Mouse (Mus musculus): Measurements from ENCODE around the gene Frmd4a. TPM values are rescaled to one million over a fixed set of nuclear protein-coding genes. Genes with fewer than 3 reads are reported as not detected.
A peak's percentile ranks its signal among the peaks of the same experiment; 100 is the strongest.

Gene Frmd4a
- 67.3 and 106 TPM in 2 replicates for polyA plus RNA-seq (2012; rRNA removed)

GRCm38 (mm10) chr2:4017528-4018288, at the start of gene Frmd4a:
Frmd4a (plus strand) TSS chr2:4017717.
- DNase-seq (ENCODE audit: low read depth), result peak; percentile 42
- no peak for TF ChIP-seq POLR2A (IDR thresholded peaks at IDR 0.05; ENCODE audit: borderline replicate concordance, extremely low read depth, insufficient read depth, insufficient read length, poor library complexity, severe bottlenecking)
- TF ChIP-seq CTCF (IDR thresholded peaks at IDR 0.05; ENCODE audit: borderline replicate concordance, extremely low read depth, insufficient read depth, insufficient read length), result no peak

GRCm38 (mm10) chr2:3988876-3989275, 28.6 kb upstream of the Frmd4a start:
- no peak for TF ChIP-seq CTCF (IDR thresholded peaks at IDR 0.05; ENCODE audit: borderline replicate concordance, extremely low read depth, insufficient read depth, insufficient read length)
- no peak for TF ChIP-seq POLR2A (IDR thresholded peaks at IDR 0.05; ENCODE audit: borderline replicate concordance, extremely low read depth, insufficient read depth, insufficient read length, poor library complexity, severe bottlenecking)
- DNase-seq (ENCODE audit: low read depth), result no peak

DNA sequence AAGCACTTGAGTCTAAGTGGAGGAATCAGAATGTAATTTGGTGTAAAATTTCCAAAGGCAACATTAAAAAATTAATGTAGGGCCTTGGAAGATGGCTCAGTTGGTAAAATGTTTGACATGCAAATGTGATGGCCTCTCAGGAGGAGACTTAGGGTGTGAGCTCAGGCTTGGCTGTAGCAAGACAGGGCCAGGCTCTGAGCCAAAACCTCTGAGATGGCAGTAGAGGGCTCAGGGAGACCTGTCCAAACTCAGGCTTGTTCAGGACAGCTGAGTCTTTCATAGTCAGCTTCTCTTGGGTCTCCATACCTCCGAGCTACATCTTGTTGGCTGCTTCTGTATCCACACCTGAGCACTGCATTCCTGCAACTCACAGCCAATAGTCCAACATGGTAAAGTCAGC, 27.1 kb upstream of the Frmd4a start:
- TF ChIP-seq POLR2A (IDR thresholded peaks at IDR 0.05; ENCODE audit: borderline replicate concordance, extremely low read depth, insufficient read depth, insufficient read length, poor library complexity, severe bottlenecking), result no peak
- no peak for TF ChIP-seq CTCF (IDR thresholded peaks at IDR 0.05; ENCODE audit: borderline replicate concordance, extremely low read depth, insufficient read depth, insufficient read length)
- DNase-seq (ENCODE audit: low read depth), result no peak

- TF ChIP-seq CTCF (IDR thresholded peaks at IDR 0.05; ENCODE audit: borderline replicate concordance, extremely low read depth, insufficient read depth, insufficient read length), result no peak
- TF ChIP-seq POLR2A (IDR thresholded peaks at IDR 0.05; ENCODE audit: borderline replicate concordance, extremely low read depth, insufficient read depth, insufficient read length, poor library complexity, severe bottlenecking), result no peak
- DNase-seq (ENCODE audit: low read depth), result peak; percentile 76
Measured at GRCm38 (mm10) chr2:4018431-4018876, 937 bp downstream of the Frmd4a start.

DNA sequence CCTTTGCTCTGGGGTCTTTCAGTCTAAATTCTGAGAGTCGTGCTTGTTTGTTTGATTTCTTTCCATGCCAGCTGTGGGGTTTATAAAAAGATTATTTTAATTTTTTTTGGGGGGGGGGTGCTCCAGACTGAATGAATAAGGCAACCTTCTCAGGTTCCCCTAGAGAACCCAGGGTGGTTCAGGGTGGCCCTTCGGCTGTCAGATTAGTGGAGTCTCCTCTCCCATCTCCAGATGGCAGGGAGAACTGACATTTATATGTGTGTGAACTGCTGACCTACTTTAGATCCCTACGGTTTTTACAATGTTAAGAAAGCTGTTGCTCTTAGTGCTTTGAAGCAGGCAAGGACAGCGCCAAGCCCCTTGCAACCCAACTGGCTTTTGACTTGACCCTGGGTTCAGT, 1.4 kb downstream of the Frmd4a start:
- no peak for DNase-seq (ENCODE audit: low read depth)
- TF ChIP-seq CTCF (IDR thresholded peaks at IDR 0.05; ENCODE audit: borderline replicate concordance, extremely low read depth, insufficient read depth, insufficient read length) (no peak), POLR2A (IDR thresholded peaks at IDR 0.05; ENCODE audit: borderline replicate concordance, extremely low read depth, insufficient read depth, insufficient read length, poor library complexity, severe bottlenecking) (no peak)

DNA sequence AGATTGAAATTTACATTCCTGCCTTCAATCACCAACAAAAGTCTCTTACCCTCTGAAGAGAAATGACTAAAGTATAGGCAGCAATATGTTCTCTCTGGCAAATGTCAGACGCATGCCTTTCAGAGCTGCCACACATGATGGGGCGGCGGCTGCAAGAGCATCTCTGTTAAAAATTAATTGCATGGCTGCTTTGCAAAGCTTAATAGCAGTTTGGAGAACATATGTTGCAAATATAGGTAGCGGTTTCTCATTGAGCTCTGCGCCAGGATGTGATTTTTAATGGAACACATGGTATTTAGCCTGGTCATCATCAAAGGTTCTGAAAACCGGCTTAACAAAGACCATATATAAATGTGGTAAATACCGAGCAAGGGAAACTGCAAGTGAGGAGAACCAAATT, 7.4 kb downstream of the Frmd4a start:
- TF ChIP-seq CTCF (IDR thresholded peaks at IDR 0.05; ENCODE audit: borderline replicate concordance, extremely low read depth, insufficient read depth, insufficient read length) (no peak), POLR2A (IDR thresholded peaks at IDR 0.05; ENCODE audit: borderline replicate concordance, extremely low read depth, insufficient read depth, insufficient read length, poor library complexity, severe bottlenecking) (no peak)
- peak; percentile 79 for DNase-seq (ENCODE audit: low read depth)

- no peak for TF ChIP-seq CTCF (IDR thresholded peaks at IDR 0.05; ENCODE audit: borderline replicate concordance, extremely low read depth, insufficient read depth, insufficient read length)
- no peak for TF ChIP-seq POLR2A (IDR thresholded peaks at IDR 0.05; ENCODE audit: borderline replicate concordance, extremely low read depth, insufficient read depth, insufficient read length, poor library complexity, severe bottlenecking)
Measured at GRCm38 (mm10) chr2:4029031-4029747, 11.7 kb downstream of the Frmd4a start.

GRCm38 (mm10) chr2:4036153-4036589, 18.7 kb downstream of the Frmd4a start:
- TF ChIP-seq CTCF (IDR thresholded peaks at IDR 0.05; ENCODE audit: borderline replicate concordance, extremely low read depth, insufficient read depth, insufficient read length), result no peak
- no peak for TF ChIP-seq POLR2A (IDR thresholded peaks at IDR 0.05; ENCODE audit: borderline replicate concordance, extremely low read depth, insufficient read depth, insufficient read length, poor library complexity, severe bottlenecking)
- DNase-seq (ENCODE audit: low read depth), result no peak

More at GRCm38 (mm10) chr2:4029031-4029747, 11.7 kb downstream of the Frmd4a start:
- DNase-seq (ENCODE audit: low read depth), result no peak

GRCm38 (mm10) chr2:4036651-4037117, 19.2 kb downstream of the Frmd4a start:
- peak; percentile 87 for DNase-seq (ENCODE audit: low read depth)
- TF ChIP-seq CTCF (IDR thresholded peaks at IDR 0.05; ENCODE audit: borderline replicate concordance, extremely low read depth, insufficient read depth, insufficient read length) (no peak), POLR2A (IDR thresholded peaks at IDR 0.05; ENCODE audit: borderline replicate concordance, extremely low read depth, insufficient read depth, insufficient read length, poor library complexity, severe bottlenecking) (no peak)

DNA sequence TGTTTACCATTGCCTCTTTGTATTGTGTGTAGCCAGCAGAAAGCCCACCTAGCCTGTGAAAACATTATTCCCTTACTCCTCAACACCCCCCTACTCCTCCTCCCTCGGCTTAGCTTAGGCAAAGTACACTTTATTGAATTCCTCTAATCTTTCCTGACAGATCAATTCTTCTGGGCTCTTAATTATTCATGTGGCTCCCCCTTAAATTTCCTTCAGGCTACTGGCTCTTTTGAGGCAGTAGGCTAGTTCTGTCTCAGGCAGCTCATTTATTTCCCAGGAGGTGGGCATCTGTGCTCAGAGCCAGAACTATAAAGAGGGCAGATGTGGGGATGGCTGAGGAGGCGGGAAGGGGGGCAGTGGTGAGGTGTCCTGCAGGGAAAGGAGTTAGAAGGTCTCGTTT, 24.5 kb downstream of the Frmd4a start:
- peak; percentile 90 for DNase-seq (ENCODE audit: low read depth)

DNA sequence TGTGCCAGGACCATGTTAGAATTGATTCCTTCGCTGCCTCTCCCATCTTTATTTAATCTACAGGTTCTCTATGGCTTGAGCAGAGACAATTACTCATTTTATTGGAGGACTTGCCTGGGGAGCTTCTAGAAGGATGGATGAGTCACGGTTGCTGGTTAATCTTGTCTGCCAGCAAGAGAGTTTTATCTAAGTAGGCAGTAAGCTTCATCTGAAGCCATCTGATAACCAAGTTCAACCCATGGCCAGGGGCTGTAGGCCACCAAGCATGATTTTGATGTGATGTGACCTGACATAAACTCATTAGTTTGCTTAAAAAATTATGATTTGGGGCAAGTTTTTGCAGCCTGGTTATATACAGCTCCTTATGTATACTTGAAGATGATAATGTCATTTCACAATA, 38.0 kb downstream of the Frmd4a start:
- no peak for DNase-seq (ENCODE audit: low read depth)
- TF ChIP-seq CTCF (IDR thresholded peaks at IDR 0.05; ENCODE audit: borderline replicate concordance, extremely low read depth, insufficient read depth, insufficient read length), result no peak
- TF ChIP-seq POLR2A (IDR thresholded peaks at IDR 0.05; ENCODE audit: borderline replicate concordance, extremely low read depth, insufficient read depth, insufficient read length, poor library complexity, severe bottlenecking), result no peak

More for the DNA sequence above, 24.5 kb downstream of the Frmd4a start:
- TF ChIP-seq POLR2A (IDR thresholded peaks at IDR 0.05; ENCODE audit: borderline replicate concordance, extremely low read depth, insufficient read depth, insufficient read length, poor library complexity, severe bottlenecking), result no peak
- no peak for TF ChIP-seq CTCF (IDR thresholded peaks at IDR 0.05; ENCODE audit: borderline replicate concordance, extremely low read depth, insufficient read depth, insufficient read length)
